17 mouse cellular contexts compared by ENCODE assay signal in the genomic region with DNA sequence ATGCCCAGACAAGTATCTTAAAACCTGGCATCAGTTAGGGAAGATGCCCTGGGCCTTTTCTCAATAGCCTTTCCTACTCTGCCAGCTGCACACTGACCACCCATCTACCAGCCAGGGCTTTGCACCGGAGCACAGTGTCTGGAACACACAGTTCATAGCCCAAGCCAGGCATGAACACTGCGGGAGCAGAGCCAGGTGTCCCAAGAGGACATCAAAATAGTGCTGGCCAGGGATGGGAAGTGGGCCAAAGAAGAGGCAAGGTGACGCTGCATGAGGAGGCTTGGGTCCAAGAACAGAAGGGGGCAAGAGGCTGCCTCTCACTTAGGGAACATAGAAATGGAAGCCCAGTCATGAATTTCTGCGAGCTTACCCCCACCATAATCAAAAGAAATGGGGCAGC. TPM values are rescaled to one million over a fixed set of nuclear protein-coding genes. Genes with fewer than 3 reads are reported as not detected.
DNase-seq lines count a peak whose midpoint lies in the region; ATAC-seq and TF ChIP-seq lines count a peak whose summit lies in the region.
"Had no signal": no experiment of that assay in that cellular context is flagged by ENCODE, and none has a peak within 500 bp of the region (broad histone marks: within the 10 kb centered on the region; RNA-seq: fewer than 3 reads in every experiment).

No protein-coding gene starts in this region.

- ATAC-seq in hindbrain, embryonic 12.5 days (ENCODE audit: low FRiP score), result no peak
- ATAC-seq in midbrain, embryonic 15.5 days (replicated peaks), result no peak
- no peak for ATAC-seq in limb, embryonic 13.5 days (ENCODE audit: low FRiP score, low read depth)

- no peak for TF ChIP-seq CTCF in lung, adult 2 months (IDR thresholded peaks at IDR 0.05; ENCODE audit: insufficient read depth, low read length)

- H3K27ac ChIP-seq in hindbrain, embryonic 10.5 days, result peak overlapping the region; percentile 88
- no peak overlapping the region; the same call in 1 of the 2 replicates for H3K27ac ChIP-seq in hindbrain, embryonic 12.5 days
- 0 out of 2 replicates have a peak overlapping the region, but pooled peaks have one; percentile 13 for H3K27ac ChIP-seq in midbrain, embryonic 10.5 days (replicated peaks)
- H3K27ac ChIP-seq in midbrain, embryonic 15.5 days, result no peak overlapping the region
- H3K27ac ChIP-seq in limb, embryonic 13.5 days, result peak overlapping the region; percentile 33; the same call in 1 of the 2 replicates
- H3K27ac ChIP-seq: embryonic facial prominence, embryonic 12.5 days; kidney, postnatal 0 days; neural tube, embryonic 12.5 days had no signal

- peaks cover 40% of the 10 kb centered on the region for H3K27me3 ChIP-seq in hindbrain, embryonic 10.5 days (ENCODE audit: insufficient read depth, poor library complexity, severe bottlenecking)
- H3K27me3 ChIP-seq in hindbrain, embryonic 12.5 days, result peaks cover 3% of the 10 kb centered on the region; the same call in 1 of the 2 replicates
- peaks cover 41% of the 10 kb centered on the region for H3K27me3 ChIP-seq in midbrain, embryonic 10.5 days (ENCODE audit: low read depth, poor library complexity, severe bottlenecking)
- H3K27me3 ChIP-seq in midbrain, embryonic 15.5 days (replicated peaks), result no peaks in the 10 kb centered on the region
- 0 out of 2 replicates have a peak, but pooled peaks cover 7% of the 10 kb centered on the region for H3K27me3 ChIP-seq in limb, embryonic 13.5 days
- H3K27me3 ChIP-seq: embryonic facial prominence, embryonic 12.5 days had no signal

- H3K9ac ChIP-seq in hindbrain, embryonic 12.5 days, result no peak overlapping the region
- H3K9ac ChIP-seq in midbrain, embryonic 15.5 days, result no peak overlapping the region
- H3K9ac ChIP-seq in limb, embryonic 13.5 days, result no peak overlapping the region
- H3K9ac ChIP-seq: embryonic facial prominence, embryonic 12.5 days; lung, embryonic 14.5 days; neural tube, embryonic 12.5 days had no signal

- peak; percentile 45 to 61 for DNase-seq in cerebellum, postnatal 25 days
- DNase-seq in cerebellum, adult 8-10 months, result no peak
- no peak for DNase-seq in hindbrain, embryonic 10.5 days (ENCODE audit: low spot score)
- no peak for DNase-seq in midbrain, embryonic 10.5 days (ENCODE audit: low spot score)
- no peak for DNase-seq in lung, adult 2 months
- DNase-seq: cerebellum, adult 9-10 months; layer of hippocampus, postnatal 36 days; lung, embryonic 14.5 days; retina, postnatal 1 day; spleen, adult 18-20 months; thymus, postnatal 14 days had no signal

- 89% methylated on average over 4 of the region's 4 CpGs for WGBS in hindbrain, embryonic 10.5 days
- 85% methylated on average over 4 of the region's 4 CpGs for WGBS in hindbrain, embryonic 12.5 days
- WGBS in midbrain, embryonic 10.5 days, result 90% methylated on average over 4 of the region's 4 CpGs
- 82% methylated on average over 4 of the region's 4 CpGs for WGBS in midbrain, embryonic 15.5 days
- WGBS in limb, embryonic 13.5 days, result 82% methylated on average over 4 of the region's 4 CpGs
- 78% methylated on average over 4 of the region's 4 CpGs for WGBS in lung, adult 2 months

- H3K4me1 ChIP-seq in hindbrain, embryonic 10.5 days (replicated peaks), result peaks cover 84% of the 10 kb centered on the region
- H3K4me1 ChIP-seq in hindbrain, embryonic 12.5 days, result peaks cover 63% of the 10 kb centered on the region
- H3K4me1 ChIP-seq in midbrain, embryonic 10.5 days, result peaks cover 71% of the 10 kb centered on the region
- peaks cover 15% of the 10 kb centered on the region for H3K4me1 ChIP-seq in midbrain, embryonic 15.5 days
- H3K4me1 ChIP-seq in limb, embryonic 13.5 days, result peaks cover 37% of the 10 kb centered on the region
- no peaks in the 10 kb centered on the region for H3K4me1 ChIP-seq in lung, adult 2 months (ENCODE audit: control insufficient read depth, insufficient read depth, low read length)

- no peaks in the 10 kb centered on the region for H3K36me3 ChIP-seq in hindbrain, embryonic 10.5 days
- no peaks in the 10 kb centered on the region for H3K36me3 ChIP-seq in hindbrain, embryonic 12.5 days
- H3K36me3 ChIP-seq in midbrain, embryonic 10.5 days, result no peaks in the 10 kb centered on the region
- H3K36me3 ChIP-seq in midbrain, embryonic 15.5 days (replicated peaks), result no peaks in the 10 kb centered on the region
- no peaks in the 10 kb centered on the region for H3K36me3 ChIP-seq in limb, embryonic 13.5 days
- H3K36me3 ChIP-seq: embryonic facial prominence, embryonic 12.5 days; neural tube, embryonic 12.5 days had no signal

- no peak for TF ChIP-seq POLR2A in lung, adult 2 months (IDR thresholded peaks at IDR 0.05; ENCODE audit: borderline replicate concordance, extremely low read depth, low read depth, low read length)

- H3K4me3 ChIP-seq in hindbrain, embryonic 10.5 days, result no peak overlapping the region
- H3K4me3 ChIP-seq in hindbrain, embryonic 12.5 days, result no peak overlapping the region
- H3K4me3 ChIP-seq in midbrain, embryonic 10.5 days, result no peak overlapping the region
- no peak overlapping the region for H3K4me3 ChIP-seq in midbrain, embryonic 15.5 days
- no peak overlapping the region for H3K4me3 ChIP-seq in limb, embryonic 13.5 days
- no peak overlapping the region for H3K4me3 ChIP-seq in lung, adult 2 months (replicated peaks; ENCODE audit: extremely low read depth, low read depth, low read length)
- H3K4me3 ChIP-seq: embryonic facial prominence, embryonic 12.5 days; neural tube, embryonic 12.5 days had no signal

- no peaks in the 10 kb centered on the region for H3K9me3 ChIP-seq in hindbrain, embryonic 10.5 days
- H3K9me3 ChIP-seq in hindbrain, embryonic 12.5 days (replicated peaks), result no peaks in the 10 kb centered on the region
- H3K9me3 ChIP-seq in midbrain, embryonic 10.5 days (replicated peaks), result no peaks in the 10 kb centered on the region
- no peaks in the 10 kb centered on the region for H3K9me3 ChIP-seq in midbrain, embryonic 15.5 days
- H3K9me3 ChIP-seq in limb, embryonic 13.5 days, result no peaks in the 10 kb centered on the region
- H3K9me3 ChIP-seq: embryonic facial prominence, embryonic 12.5 days; neural tube, embryonic 12.5 days had no signal

- no peak overlapping the region for H3K4me2 ChIP-seq in hindbrain, embryonic 12.5 days (replicated peaks)
- H3K4me2 ChIP-seq in midbrain, embryonic 15.5 days, result no peak overlapping the region
- no peak overlapping the region for H3K4me2 ChIP-seq in limb, embryonic 13.5 days (replicated peaks)
- H3K4me2 ChIP-seq: embryonic facial prominence, embryonic 12.5 days; lung, embryonic 14.5 days; neural tube, embryonic 12.5 days had no signal

RNA-seq across cellular contexts. Expression of a gene that starts 18.6 kb away (rescaled TPM):
- 15.1 and 15.3 TPM in 2 replicates for polyA plus RNA-seq in hindbrain, embryonic 10.5 days (2016; fragmentation: Nextera tagmentation; extraction: Ambion mirVana)
- polyA plus RNA-seq in hindbrain, embryonic 12.5 days (2016; fragmentation: Nextera tagmentation; extraction: Ambion mirVana), result 26.1 and 28.3 TPM in 2 replicates
- 10.3 and 13.4 TPM in 2 replicates for polyA plus RNA-seq in midbrain, embryonic 10.5 days (2016; fragmentation: Nextera tagmentation; extraction: Ambion mirVana)
- polyA plus RNA-seq in midbrain, embryonic 15.5 days (2015; fragmentation: Nextera tagmentation; extraction: Ambion mirVana), result 12.5 and 15.2 TPM in 2 replicates
- 44.4 and 45.1 TPM in 2 replicates for polyA plus RNA-seq in limb, embryonic 13.5 days (2015; fragmentation: Nextera tagmentation; extraction: Ambion mirVana)
- polyA plus RNA-seq in lung, adult 2 months (2012; rRNA removed), result 781 and 1,078 TPM in 2 replicates

RNA-seq across cellular contexts. Expression of a gene that starts 19.7 kb away (rescaled TPM):
- 0.31 and 0.37 TPM in 2 replicates for polyA plus RNA-seq in hindbrain, embryonic 10.5 days (2016; fragmentation: Nextera tagmentation; extraction: Ambion mirVana)
- polyA plus RNA-seq in hindbrain, embryonic 12.5 days (2016; fragmentation: Nextera tagmentation; extraction: Ambion mirVana), result 0.46 and 0.60 TPM in 2 replicates
- 0.29 and 0.51 TPM in 2 replicates for polyA plus RNA-seq in midbrain, embryonic 10.5 days (2016; fragmentation: Nextera tagmentation; extraction: Ambion mirVana)
- polyA plus RNA-seq in midbrain, embryonic 15.5 days (2015; fragmentation: Nextera tagmentation; extraction: Ambion mirVana), result 0.15 and 0.25 TPM in 2 replicates
- 0.15 and 0.33 TPM in 2 replicates for polyA plus RNA-seq in limb, embryonic 13.5 days (2015; fragmentation: Nextera tagmentation; extraction: Ambion mirVana)
- polyA plus RNA-seq in lung, adult 2 months (2012; rRNA removed), result 1.4 and 1.6 TPM in 2 replicates

RNA-seq across cellular contexts. Expression of a gene that starts 48.1 kb away (rescaled TPM):
- polyA plus RNA-seq in hindbrain, embryonic 10.5 days (2016; fragmentation: Nextera tagmentation; extraction: Ambion mirVana), result 0.11 and 0.18 TPM in 2 replicates
- polyA plus RNA-seq in hindbrain, embryonic 12.5 days (2016; fragmentation: Nextera tagmentation; extraction: Ambion mirVana), result not detected in 2 replicates
- 0.07 TPM in 1 of 2 replicates, not detected in the other for polyA plus RNA-seq in midbrain, embryonic 10.5 days (2016; fragmentation: Nextera tagmentation; extraction: Ambion mirVana)
- 0.05 TPM in 2 replicates for polyA plus RNA-seq in midbrain, embryonic 15.5 days (2015; fragmentation: Nextera tagmentation; extraction: Ambion mirVana)
- 0.10 and 0.13 TPM in 2 replicates for polyA plus RNA-seq in limb, embryonic 13.5 days (2015; fragmentation: Nextera tagmentation; extraction: Ambion mirVana)
- polyA plus RNA-seq in lung, adult 2 months (2012; rRNA removed), result 3.2 and 6.4 TPM in 2 replicates

Comparison
In these comparisons a context has a peak if more than half of its experiments do, and no peak if none do; other contexts are left out.
1. DNase-seq: peak in cerebellum, postnatal 25 days (2 of 2); none in cerebellum, adult 8-10 months (single experiment), hindbrain, embryonic 10.5 days (single experiment), midbrain, embryonic 10.5 days (single experiment) and lung, adult 2 months (single experiment).
2. H3K27ac ChIP-seq: peak in hindbrain, embryonic 10.5 days (single experiment), midbrain, embryonic 10.5 days (single experiment) and limb, embryonic 13.5 days (single experiment); none in hindbrain, embryonic 12.5 days (single experiment) and midbrain, embryonic 15.5 days (single experiment).
3. RNA of a gene that starts 18.6 kb away (polyA plus RNA-seq): 781 to 1,078 TPM in lung, adult 2 months; 44.4 to 45.1 TPM in limb, embryonic 13.5 days, 26.1 to 28.3 TPM in hindbrain, embryonic 12.5 days, 15.1 to 15.3 TPM in hindbrain, embryonic 10.5 days, 12.5 to 15.2 TPM in midbrain, embryonic 15.5 days and 10.3 to 13.4 TPM in midbrain, embryonic 10.5 days; every median in the first group is over 10 times any median in the second.